Mouse (Mus musculus) spleen, adult 2 months (tissue): ENCODE measurements around the gene Slc24a3.

Source experiments
- CTCF ChIP-seq: fragments of 200-500 bp; IDR thresholded peaks from 2 replicates; pipeline ENCODE4 v1.5.1; 2011; ENCODE audit warnings: mild to moderate bottlenecking, inconsistent platforms; ENCODE audit not compliant: insufficient read depth, insufficient read length, insufficient replicate concordance; ENCODE audit errors: extremely low read depth
- POLR2A ChIP-seq: fragments of 200-500 bp; IDR thresholded peaks from 2 replicates; pipeline ENCODE4 v1.6.1; 2011; ENCODE audit warnings: low read depth, low read length, inconsistent platforms

DNA sequence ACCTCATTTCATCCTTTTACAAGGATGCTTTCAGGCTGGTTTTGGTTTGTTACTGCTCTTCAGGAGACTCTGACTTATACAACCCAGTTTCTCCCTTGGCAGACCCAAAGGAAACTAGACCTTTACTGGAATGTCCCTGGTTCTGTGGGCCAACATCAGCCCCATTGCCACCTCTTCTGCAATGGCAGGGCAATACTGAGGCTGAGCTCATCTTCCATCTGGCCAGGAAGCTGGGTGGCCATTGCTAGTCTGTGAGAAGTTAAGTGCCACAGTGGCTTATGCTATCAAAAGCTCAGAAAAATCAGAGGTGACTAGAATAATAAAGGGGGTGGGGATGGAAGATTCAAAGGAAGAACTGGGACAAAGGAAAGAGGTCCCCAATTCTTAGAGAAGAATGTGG, 154.2 kb downstream of the Slc24a3 start:
- TF ChIP-seq CTCF (no peak), POLR2A (no peak)
